Mouse (Mus musculus) bone marrow, adult 2 months (tissue): ENCODE results near the gene Inpp4b.

ENCODE experiments used
- CTCF ChIP-seq: fragments of 200-500 bp; IDR thresholded peaks from 2 replicates; pipeline ENCODE4 v1.5.1; 2011; ENCODE audit warnings: low read length, control low read depth; ENCODE audit not compliant: control insufficient read depth, insufficient read depth
- POLR2A ChIP-seq: fragments of 200-500 bp; IDR thresholded peaks from 2 replicates; pipeline ENCODE4 v1.6.1; 2011; ENCODE audit warnings: low read depth, mild to moderate bottlenecking, control low read depth, low read length, borderline replicate concordance; ENCODE audit not compliant: control insufficient read depth

DNA sequence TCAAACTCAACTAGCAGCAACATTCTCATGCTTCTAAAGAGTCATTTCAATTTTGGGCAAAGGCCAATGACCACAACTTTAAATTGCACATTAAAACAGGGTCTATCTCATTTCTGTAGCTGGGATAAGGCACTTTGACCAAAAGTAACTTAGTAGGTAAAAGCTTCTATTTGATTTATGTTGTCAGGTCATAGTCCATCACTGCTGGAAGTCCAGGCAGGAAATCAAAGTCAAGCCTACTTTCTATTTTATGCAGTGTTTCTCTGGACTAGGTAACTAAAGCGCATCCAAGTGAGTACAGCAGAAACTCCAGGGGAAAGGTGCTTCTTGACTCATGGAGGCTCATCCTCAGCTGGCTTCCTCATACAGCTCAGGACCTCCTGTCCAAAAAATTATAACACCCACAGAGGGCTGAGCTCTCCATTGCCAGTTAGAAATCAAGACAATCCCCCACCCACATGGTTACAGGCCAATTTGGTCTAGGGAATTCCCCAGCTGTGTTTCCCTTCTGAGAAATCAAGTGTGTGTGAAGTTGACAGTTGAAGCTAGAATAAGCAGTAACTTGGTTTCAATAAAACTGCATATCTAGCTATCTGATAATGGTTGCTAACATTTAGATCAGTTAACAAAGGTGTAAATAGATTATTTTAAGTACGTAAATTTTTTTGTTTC, 293.7 kb downstream of the Inpp4b start:
- no peak for TF ChIP-seq CTCF
- TF ChIP-seq POLR2A = no peak
